Mouse (Mus musculus) heart, postnatal 14 days (tissue): Measurements from ENCODE around the gene Sod2. TPM values are rescaled to one million over a fixed set of nuclear protein-coding genes. Genes with fewer than 3 reads are reported as not detected.
"Not testable (repeated sequence)": the region's sequence is repeated elsewhere in the genome, so short reads cannot be mapped to it uniquely, and the experiment has no call there.

ENCODE experiments used
- DNase-seq, 2 experiments: peaks; one replicate each; pipeline ENCODE4 v3.0.0; 2021 to 2022
- intact Hi-C: fragments of 180-260 bp; cut with DNase I; formaldehyde crosslinking; loops from one replicate; pipeline ENCODE4 v1.15.1; 2025
- total RNA-seq, 2 experiments: library from RNA; stranded (reverse); gene quantifications; 2 replicates each; pipeline ENCODE4 v1.2.3; 2021

The Sod2 gene
- total RNA-seq, 2 experiments from 2014 or later: 905 to 941 TPM

GRCm38 (mm10) chr17:13007730-13008425, 1.2 kb downstream of the Sod2 start:
- intact Hi-C loops: no loop called here
- DNase-seq: peak; percentile 100

- DNase-seq: peak; percentile 14 to 25
- intact Hi-C loops: no loop called here
Observed at GRCm38 (mm10) chr17:13008528-13008927, 1.9 kb downstream of the Sod2 start.

- intact Hi-C loops: no loop called here
- DNase-seq: peak in 1 of 2 experiments; percentile 29
Observed at GRCm38 (mm10) chr17:13009887-13010286, 3.2 kb downstream of the Sod2 start.

- intact Hi-C loops: no loop called here
Observed at GRCm38 (mm10) chr17:13013316-13013715, 6.7 kb downstream of the Sod2 start.

GRCm38 (mm10) chr17:13036627-13037192, 30.1 kb downstream of the Sod2 start:
- DNase-seq, intact Hi-C loops: not testable (repeated sequence)

More at GRCm38 (mm10) chr17:13013316-13013715, 6.7 kb downstream of the Sod2 start:
- no peak for DNase-seq

GRCm38 (mm10) chr17:13043846-13044673, 37.4 kb downstream of the Sod2 start:
- peak; percentile 31 to 60 for DNase-seq

GRCm38 (mm10) chr17:13052124-13052813, 45.6 kb downstream of the Sod2 start, which contains the start of gene Gpr31b:
Gene Gpr31b (minus strand): TSS chr17:13052296.
- intact Hi-C loops, DNase-seq: not testable (repeated sequence)

More at GRCm38 (mm10) chr17:13043846-13044673, 37.4 kb downstream of the Sod2 start:
- intact Hi-C loops: not testable (repeated sequence)

GRCm38 (mm10) chr17:13060804-13061203, 54.2 kb downstream of the Sod2 start, which contains the start of gene Tcp10b:
Gene Tcp10b (plus strand): TSS chr17:13061104.
- intact Hi-C loops, DNase-seq: not testable (repeated sequence)

- DNase-seq, intact Hi-C loops: not testable (repeated sequence)
Observed at GRCm38 (mm10) chr17:13062882-13063281, 56.2 kb downstream of the Sod2 start.

- intact Hi-C loops, DNase-seq: not testable (repeated sequence)
Observed at GRCm38 (mm10) chr17:13067864-13068385, 61.3 kb downstream of the Sod2 start.

GRCm38 (mm10) chr17:13069227-13069626, 62.6 kb downstream of the Sod2 start:
- intact Hi-C loops, DNase-seq: not testable (repeated sequence)

Other genes with a start within 250 kb of the Sod2 start
- gene Igf2r, start 237.2 kb upstream of the Sod2 start, total RNA-seq: 100 to 1,000 TPM; 131 to 132 TPM
- 1 to 10 TPM in 1 of 2 experiments, under 1 TPM in 1; 0.48 to 1.1 TPM for gene Mas1, start 138.7 kb upstream of the Sod2 start, total RNA-seq
- 1 to 10 TPM; 3.6 to 4.1 TPM for gene Mrgprh, start 130.8 kb upstream of the Sod2 start, total RNA-seq
- gene Pnldc1, start 96.6 kb upstream of the Sod2 start, total RNA-seq: 1 to 10 TPM; 1.1 to 1.2 TPM
- 100 to 1,000 TPM; 171 to 198 TPM for gene Tcp1, start 91.1 kb upstream of the Sod2 start, total RNA-seq
- 100 to 1,000 TPM; 145 to 161 TPM for gene Mrpl18, start 90.5 kb upstream of the Sod2 start, total RNA-seq
- under 1 TPM; 0.29 to 0.31 TPM for gene Acat3, start 66.2 kb upstream of the Sod2 start, total RNA-seq
- 1 to 10 TPM; 8.2 to 9.6 TPM for gene Acat2, start 46.1 kb upstream of the Sod2 start, total RNA-seq
- 10 to 100 TPM; 38.8 to 41.1 TPM for gene Wtap, start 12.7 kb upstream of the Sod2 start, total RNA-seq
- gene Gpr31b, start 45.5 kb downstream of the Sod2 start, total RNA-seq: under 1 TPM; 0.31 to 0.44 TPM
- not detected for gene Tcp10b, start 54.3 kb downstream of the Sod2 start, total RNA-seq
- not detected for gene Unc93a, start 125.0 kb downstream of the Sod2 start, total RNA-seq
- not detected for gene Smok2a, start 214.3 kb downstream of the Sod2 start, total RNA-seq
- not detected for gene Smok2b, start 223.4 kb downstream of the Sod2 start, total RNA-seq